Mouse (Mus musculus): Measurements from ENCODE around the gene Fkbp1a.

The Fkbp1a gene

DNA sequence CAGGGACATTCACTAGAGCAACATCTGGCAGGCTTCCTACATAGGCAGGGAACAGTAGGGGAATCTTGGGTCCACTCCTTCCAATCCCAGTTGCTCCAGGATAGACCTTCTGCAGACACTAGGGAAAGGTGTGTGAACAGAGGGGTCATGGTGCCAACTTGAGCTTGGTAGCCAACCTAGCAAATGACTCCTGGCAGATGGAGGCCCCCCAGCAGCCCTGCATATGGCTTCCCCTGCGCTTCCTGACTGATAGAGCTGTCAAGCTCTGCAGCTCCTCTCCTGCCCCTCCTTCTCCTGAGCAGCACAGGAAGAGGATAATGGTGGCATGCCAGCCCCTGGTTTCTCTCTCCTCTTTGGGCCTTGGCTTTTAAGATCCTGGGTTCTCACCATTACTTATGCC lies 66.2 kb downstream of the Fkbp1a start:
- no peak for DNase-seq (ENCODE audit: low read depth, low spot score)

DNA sequence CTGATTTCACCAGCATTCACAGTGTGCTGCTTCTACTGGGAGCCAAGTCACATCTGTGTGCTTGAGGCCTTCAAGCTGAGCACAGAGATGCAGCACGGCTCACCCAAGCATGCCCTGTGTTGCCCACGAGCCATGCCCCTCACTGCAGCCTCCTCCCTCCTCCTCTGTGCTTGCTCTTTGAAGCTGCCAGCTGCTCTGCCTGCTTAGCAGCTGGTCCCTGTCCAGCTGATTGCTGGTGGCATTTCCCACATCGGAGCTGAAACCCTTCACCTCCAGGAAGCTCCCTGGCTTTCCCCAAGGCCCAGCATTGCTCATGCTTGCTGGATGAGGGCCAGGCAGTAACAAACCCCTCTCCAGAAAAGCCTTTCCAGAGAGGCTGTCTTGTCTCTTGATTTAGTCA lies 67.7 kb downstream of the Fkbp1a start:
- DNase-seq (ENCODE audit: low read depth, low spot score) = no peak

Data from brain, embryonic 18.5 days (tissue).